Mouse (Mus musculus) neural tube, embryonic 13.5 days (tissue): ENCODE data around the gene Cacna1c. TPM values are rescaled to one million over a fixed set of nuclear protein-coding genes. Genes with fewer than 3 reads are reported as not detected.

ENCODE experiments used
- ATAC-seq: fragments of 200-750 bp; cut with Nextera tagmentation; 2 replicates; pipeline ENCODE4 v1.8.0; 2017; ENCODE audit warnings: low read depth, mild to moderate bottlenecking, moderate TSS enrichment, moderate library complexity
- H3K27ac ChIP-seq: fragments of 300-500 bp; sonication (generic); replicated peaks from 2 replicates; pipeline ENCODE4 v1.5.1; 2015; ENCODE audit warnings: moderate library complexity, mild to moderate bottlenecking, inconsistent platforms
- H3K27me3 ChIP-seq: fragments of 300-500 bp; sonication (generic); 2 replicates; pipeline ENCODE4 v1.6.1; 2015; ENCODE audit warnings: mild to moderate bottlenecking, inconsistent platforms
- H3K36me3 ChIP-seq: fragments of 300-500 bp; sonication (generic); 2 replicates; pipeline ENCODE4 v1.6.1; 2015; ENCODE audit warnings: mild to moderate bottlenecking, inconsistent platforms
- H3K4me1 ChIP-seq: fragments of 300-500 bp; sonication (generic); replicated peaks from 2 replicates; pipeline ENCODE4 v1.6.1; 2015; ENCODE audit warnings: inconsistent platforms
- H3K4me2 ChIP-seq: fragments of 300-500 bp; sonication (generic); 2 replicates; pipeline ENCODE4 v1.6.1; 2015; ENCODE audit warnings: inconsistent platforms, mild to moderate bottlenecking, moderate library complexity
- H3K4me3 ChIP-seq: fragments of 300-500 bp; sonication (generic); 2 replicates; pipeline ENCODE4 v1.5.1; 2015; ENCODE audit warnings: mild to moderate bottlenecking, inconsistent platforms
- H3K9ac ChIP-seq: fragments of 300-500 bp; sonication (generic); 2 replicates; pipeline ENCODE4 v1.6.1; 2015; ENCODE audit warnings: moderate library complexity, mild to moderate bottlenecking, inconsistent platforms
- H3K9me3 ChIP-seq: fragments of 300-500 bp; sonication (generic); 2 replicates; pipeline ENCODE4 v1.6.1; 2016; ENCODE audit warnings: inconsistent platforms
- WGBS: fragments of 180-500 bp; shearing (Covaris S2); methylation state at CpG from one replicate; pipeline ENCODE4 v1.1.7; 2015; 5-methylcytosine and 5-hydroxymethylcytosine counted together
- polyA plus RNA-seq: library from polyadenylated mRNA; unstranded; fragments of >200 nt; fragmentation: Nextera tagmentation; extraction: Ambion mirVana; gene quantifications from 2 replicates; pipeline ENCODE4 v1.2.1, GENCODE M21; 2015

Cacna1c gene
- polyA plus RNA-seq, 1 experiment from 2014 or later, result 5.0 TPM

- no peak for ATAC-seq
These were observed 133.5 kb downstream of the Cacna1c start for GRCm38 (mm10) chr6:119062695-119063094.

DNA sequence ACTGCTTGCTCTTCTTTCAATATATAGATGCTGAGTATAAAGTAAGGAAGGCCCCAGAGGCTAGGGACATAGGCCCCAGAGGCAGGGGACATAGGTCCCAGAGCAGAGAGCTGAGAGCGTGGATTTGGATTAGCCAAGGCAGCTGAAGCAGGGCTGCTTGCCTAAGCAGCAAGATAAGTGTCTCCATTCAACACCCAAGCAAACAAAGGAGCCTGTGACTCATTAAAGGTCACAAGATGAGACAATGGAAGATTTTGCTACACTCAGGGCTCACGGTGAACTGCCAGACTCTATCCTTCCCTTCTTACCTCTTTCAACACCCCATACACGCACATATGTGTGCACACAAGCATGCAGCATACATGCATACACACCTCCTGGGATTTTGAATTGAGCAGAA, 137.3 kb downstream of the Cacna1c start:
- no peaks in the 10 kb centered on the region for H3K27me3 ChIP-seq
- H3K4me1 ChIP-seq, result peaks cover 16% of the 10 kb centered on the region
- no peak overlapping the region for H3K4me2 ChIP-seq
- H3K9me3 ChIP-seq, result no peaks in the 10 kb centered on the region
- no peak overlapping the region for H3K4me3 ChIP-seq
- ATAC-seq, result no peak
- H3K36me3 ChIP-seq, result peaks cover 18% of the 10 kb centered on the region; the same call in 1 of the 2 replicates
- no peak overlapping the region for H3K9ac ChIP-seq
- 65% methylated on average over 3 of the region's 3 CpGs for WGBS
- no peak overlapping the region for H3K27ac ChIP-seq

More at GRCm38 (mm10) chr6:119062695-119063094, 133.5 kb downstream of the Cacna1c start:
- H3K9me3 ChIP-seq, result no peaks in the 10 kb centered on the region
- H3K36me3 ChIP-seq, result no peaks in the 10 kb centered on the region
- H3K27ac ChIP-seq, result no peak overlapping the region
- no peak overlapping the region for H3K4me2 ChIP-seq
- no peak overlapping the region for H3K4me3 ChIP-seq
- peaks cover 23% of the 10 kb centered on the region for H3K4me1 ChIP-seq
- H3K27me3 ChIP-seq, result no peaks in the 10 kb centered on the region
- no peak overlapping the region for H3K9ac ChIP-seq

DNA sequence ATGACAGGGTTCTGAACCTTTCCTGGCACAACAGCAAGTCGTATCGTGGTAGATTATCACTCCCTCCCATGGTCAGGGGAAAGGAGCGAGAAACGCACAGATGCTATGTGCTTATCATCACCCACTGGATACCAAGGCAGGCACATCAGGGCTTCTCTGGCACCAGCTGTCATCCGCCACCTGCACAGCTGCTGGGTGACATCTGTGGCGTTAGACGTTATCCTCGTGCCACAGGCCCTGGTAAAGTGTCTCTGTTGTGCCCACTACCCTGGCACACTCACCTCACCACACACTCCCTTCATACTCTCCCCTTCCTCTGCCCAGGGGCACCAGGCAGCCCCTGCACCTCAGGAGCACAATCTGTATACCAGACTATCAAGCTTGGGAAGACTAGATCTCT, 137.8 kb downstream of the Cacna1c start:
- Histone ChIP-seq H3K4me3 (no peak overlapping the region), H3K9ac (no peak overlapping the region), H3K27me3 (no peaks in the 10 kb centered on the region), H3K4me1 (peaks cover 16% of the 10 kb centered on the region), H3K27ac (no peak overlapping the region), H3K9me3 (no peaks in the 10 kb centered on the region), H3K36me3 (peaks cover 18% of the 10 kb centered on the region; the same call in 1 of the 2 replicates), H3K4me2 (no peak overlapping the region)
- 82% methylated on average over 8 of the region's 8 CpGs for WGBS
- no peak for ATAC-seq

DNA sequence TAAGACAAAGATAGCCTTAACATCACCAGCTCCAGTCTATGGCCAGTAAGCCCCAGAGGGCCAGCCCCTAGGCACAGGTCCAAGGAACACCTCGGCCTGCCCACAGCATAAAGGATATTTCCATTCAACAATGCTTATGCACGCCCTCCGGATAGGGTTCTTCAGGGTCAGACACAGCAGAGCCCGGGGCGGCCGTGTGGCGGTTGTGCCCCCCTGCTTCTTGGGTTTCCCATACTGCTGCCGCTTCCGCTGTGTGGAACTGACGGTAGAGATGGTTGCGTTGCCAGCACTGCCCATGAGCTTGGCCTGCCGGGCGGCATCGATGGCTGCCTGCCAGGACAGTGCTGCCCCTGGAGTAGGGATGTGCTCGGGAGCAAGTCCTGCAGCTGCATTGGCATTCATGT, 139.1 kb downstream of the Cacna1c start:
- Histone ChIP-seq H3K27me3 (no peaks in the 10 kb centered on the region), H3K4me3 (no peak overlapping the region), H3K36me3 (peaks cover 18% of the 10 kb centered on the region; the same call in 1 of the 2 replicates), H3K4me1 (peaks cover 16% of the 10 kb centered on the region), H3K27ac (no peak overlapping the region), H3K9ac (no peak overlapping the region), H3K4me2 (0 out of 2 replicates have a peak overlapping the region, but pooled peaks have one; percentile 21), H3K9me3 (no peaks in the 10 kb centered on the region)
- peak; percentile 63; the same call in 1 of the 2 replicates for ATAC-seq
- 84% methylated on average over 15 of the region's 15 CpGs for WGBS

GRCm38 (mm10) chr6:119052801-119053200, 143.4 kb downstream of the Cacna1c start:
- no peaks in the 10 kb centered on the region for H3K9me3 ChIP-seq
- no peak for ATAC-seq
- H3K9ac ChIP-seq, result no peak overlapping the region
- no peak overlapping the region for H3K4me2 ChIP-seq
- no peak overlapping the region for H3K4me3 ChIP-seq
- H3K36me3 ChIP-seq, result peaks cover 18% of the 10 kb centered on the region; the same call in 1 of the 2 replicates
- H3K27me3 ChIP-seq, result no peaks in the 10 kb centered on the region
- WGBS, result 87% methylated on average over 10 of the region's 10 CpGs
- peaks cover 7% of the 10 kb centered on the region; the same call in 1 of the 2 replicates for H3K4me1 ChIP-seq
- no peak overlapping the region for H3K27ac ChIP-seq

DNA sequence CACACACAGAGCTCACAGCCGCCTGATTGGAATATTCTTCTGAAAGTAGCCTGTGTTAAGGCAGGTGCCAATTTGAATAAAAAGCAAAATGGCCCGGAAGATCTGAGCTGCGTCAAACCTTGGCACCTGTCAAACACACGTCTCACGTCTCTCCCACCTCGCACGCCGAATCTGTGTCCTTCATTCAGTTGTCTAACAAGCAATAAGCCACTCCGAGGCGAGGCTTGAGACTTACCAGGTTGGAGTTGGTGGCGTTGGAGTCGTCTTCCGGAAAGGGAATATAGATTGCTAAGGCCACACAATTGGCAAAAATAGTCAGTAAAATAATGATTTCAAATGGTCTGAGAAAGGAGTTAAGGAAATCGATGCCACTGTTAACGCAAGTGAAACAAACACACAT, 143.9 kb downstream of the Cacna1c start:
- no peak overlapping the region for H3K27ac ChIP-seq
- H3K4me1 ChIP-seq, result peaks cover 4% of the 10 kb centered on the region; the same call in 1 of the 2 replicates
- 93% methylated on average over 15 of the region's 15 CpGs for WGBS
- no peak for ATAC-seq
- H3K36me3 ChIP-seq, result peaks cover 18% of the 10 kb centered on the region; the same call in 1 of the 2 replicates
- no peak overlapping the region for H3K4me2 ChIP-seq
- H3K9me3 ChIP-seq, result no peaks in the 10 kb centered on the region
- no peak overlapping the region for H3K9ac ChIP-seq
- no peak overlapping the region for H3K4me3 ChIP-seq
- no peaks in the 10 kb centered on the region for H3K27me3 ChIP-seq

- peaks cover 12% of the 10 kb centered on the region; the same call in 1 of the 2 replicates for H3K36me3 ChIP-seq
- WGBS, result 84% methylated on average over 2 of the region's 2 CpGs
- H3K9me3 ChIP-seq, result no peaks in the 10 kb centered on the region
These were observed 144.5 kb downstream of the Cacna1c start for GRCm38 (mm10) chr6:119051721-119052120.

GRCm38 (mm10) chr6:119047340-119047739, 148.9 kb downstream of the Cacna1c start:
- no peak overlapping the region for H3K9ac ChIP-seq
- 77% methylated on average over 8 of the region's 8 CpGs for WGBS
- no peaks in the 10 kb centered on the region; the same call in 1 of the 2 replicates for H3K4me1 ChIP-seq
- H3K27me3 ChIP-seq, result no peaks in the 10 kb centered on the region
- ATAC-seq, result no peak
- no peaks in the 10 kb centered on the region for H3K9me3 ChIP-seq
- H3K4me3 ChIP-seq, result no peak overlapping the region
- H3K27ac ChIP-seq, result no peak overlapping the region
- no peak overlapping the region for H3K4me2 ChIP-seq
- no peaks in the 10 kb centered on the region for H3K36me3 ChIP-seq

More at GRCm38 (mm10) chr6:119051721-119052120, 144.5 kb downstream of the Cacna1c start:
- ATAC-seq, result no peak
- H3K4me1 ChIP-seq, result no peaks in the 10 kb centered on the region
- H3K9ac ChIP-seq, result no peak overlapping the region
- no peak overlapping the region for H3K4me3 ChIP-seq
- no peak overlapping the region for H3K27ac ChIP-seq
- no peak overlapping the region for H3K4me2 ChIP-seq
- no peaks in the 10 kb centered on the region for H3K27me3 ChIP-seq

DNA sequence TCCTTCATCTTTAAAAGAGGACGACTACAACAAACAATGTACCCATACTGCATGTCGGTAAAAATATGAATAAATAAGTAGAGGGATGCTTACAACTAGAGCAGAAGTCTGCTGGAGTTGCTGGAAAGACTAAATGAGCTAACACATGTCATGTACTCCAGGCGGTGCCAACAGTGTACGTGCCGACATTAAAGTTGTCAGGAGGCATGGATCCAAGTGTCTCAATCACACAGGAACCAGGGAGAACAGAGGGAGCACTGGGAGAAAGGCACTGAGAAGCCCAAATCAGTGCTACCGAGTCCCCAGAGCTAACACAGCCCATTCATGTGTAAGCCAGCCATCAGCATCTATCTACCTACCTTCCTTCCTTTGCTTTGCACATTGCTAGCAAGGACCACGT, 150.7 kb downstream of the Cacna1c start:
- Histone ChIP-seq H3K27me3 (no peaks in the 10 kb centered on the region), H3K9ac (no peak overlapping the region), H3K9me3 (no peaks in the 10 kb centered on the region), H3K36me3 (no peaks in the 10 kb centered on the region), H3K4me1 (peaks cover 7% of the 10 kb centered on the region; the same call in 1 of the 2 replicates), H3K4me2 (no peak overlapping the region), H3K4me3 (no peak overlapping the region), H3K27ac (no peak overlapping the region)
- 83% methylated on average over 7 of the region's 7 CpGs for WGBS
- no peak for ATAC-seq

DNA sequence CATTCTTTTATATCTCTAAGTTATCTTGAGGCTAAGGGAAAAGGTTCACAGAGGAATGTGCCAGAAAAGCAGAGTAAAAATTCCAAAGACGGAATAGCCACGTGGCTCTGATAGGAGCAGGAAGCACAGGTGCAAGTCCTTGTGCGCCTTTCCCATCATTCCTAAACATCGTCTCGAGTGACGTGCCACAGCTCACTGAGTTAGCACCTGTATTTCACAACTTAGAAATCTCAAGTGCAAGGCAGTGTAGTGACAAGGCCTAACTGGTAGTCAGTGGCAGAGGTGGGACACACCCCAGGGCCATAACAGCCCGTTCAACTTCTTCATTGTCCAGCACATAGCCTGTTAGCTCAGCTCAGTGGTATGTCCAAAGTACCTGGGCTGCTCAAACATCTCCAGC, 152.1 kb downstream of the Cacna1c start:
- 88% methylated on average over 7 of the region's 7 CpGs for WGBS
- H3K9ac ChIP-seq, result no peak overlapping the region
- H3K36me3 ChIP-seq, result no peaks in the 10 kb centered on the region
- no peak overlapping the region for H3K27ac ChIP-seq
- H3K4me2 ChIP-seq, result no peak overlapping the region
- no peak for ATAC-seq
- peaks cover 18% of the 10 kb centered on the region for H3K4me1 ChIP-seq
- no peak overlapping the region for H3K4me3 ChIP-seq
- no peaks in the 10 kb centered on the region for H3K27me3 ChIP-seq
- H3K9me3 ChIP-seq, result no peaks in the 10 kb centered on the region

- H3K36me3 ChIP-seq, result no peaks in the 10 kb centered on the region
- H3K9ac ChIP-seq, result no peak overlapping the region
- H3K27ac ChIP-seq, result no peak overlapping the region
- H3K4me1 ChIP-seq, result peaks cover 24% of the 10 kb centered on the region
- no peaks in the 10 kb centered on the region for H3K9me3 ChIP-seq
- H3K4me2 ChIP-seq, result no peak overlapping the region
- no peak overlapping the region for H3K4me3 ChIP-seq
- no peaks in the 10 kb centered on the region for H3K27me3 ChIP-seq
- 89% methylated on average over 3 of the region's 3 CpGs for WGBS
- ATAC-seq, result no peak
These were observed 153.4 kb downstream of the Cacna1c start for GRCm38 (mm10) chr6:119042803-119043202.

DNA sequence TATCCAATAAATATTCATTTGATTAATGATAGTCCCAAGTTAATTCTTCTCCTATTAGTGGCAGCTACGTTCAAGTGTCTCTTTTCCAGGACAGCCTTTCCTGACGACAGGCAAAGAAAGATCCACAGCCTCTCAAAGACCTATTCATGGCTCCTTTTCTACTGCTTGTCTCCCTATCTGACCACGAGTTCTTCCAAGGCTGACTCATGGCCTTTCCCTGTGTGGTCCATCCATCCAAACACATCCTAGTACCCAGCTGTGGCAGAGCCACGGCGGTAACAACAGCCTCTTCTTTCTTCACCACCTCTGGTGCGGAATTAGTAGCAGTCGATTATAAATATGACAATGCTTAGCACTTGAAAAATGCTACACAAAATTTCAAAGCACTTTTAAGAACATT, 155.3 kb downstream of the Cacna1c start:
- no peaks in the 10 kb centered on the region for H3K36me3 ChIP-seq
- H3K4me1 ChIP-seq, result peaks cover 24% of the 10 kb centered on the region
- WGBS, result 71% methylated on average over 7 of the region's 7 CpGs
- no peak for ATAC-seq
- H3K27ac ChIP-seq, result no peak overlapping the region
- H3K4me3 ChIP-seq, result no peak overlapping the region
- H3K9me3 ChIP-seq, result no peaks in the 10 kb centered on the region
- no peak overlapping the region for H3K4me2 ChIP-seq
- no peak overlapping the region for H3K9ac ChIP-seq
- no peaks in the 10 kb centered on the region for H3K27me3 ChIP-seq

GRCm38 (mm10) chr6:119039815-119040214, 156.4 kb downstream of the Cacna1c start:
- Histone ChIP-seq H3K4me3 (no peak overlapping the region), H3K27me3 (no peaks in the 10 kb centered on the region), H3K9ac (no peak overlapping the region), H3K9me3 (no peaks in the 10 kb centered on the region), H3K4me1 (peaks cover 24% of the 10 kb centered on the region), H3K27ac (no peak overlapping the region), H3K4me2 (no peak overlapping the region), H3K36me3 (no peaks in the 10 kb centered on the region; the same call in 1 of the 2 replicates)
- WGBS, result 77% methylated on average over 7 of the region's 7 CpGs
- ATAC-seq, result no peak
